Mouse (Mus musculus) spleen, postnatal 10 days (tissue): ENCODE results near the gene Inf2.

Experiments used
- DNase-seq, 2 experiments: peaks; one replicate each; pipeline ENCODE4 v3.0.0; 2021 to 2022; ENCODE audit warnings: low spot score in 2 of 2

Gene Inf2

GRCm38 (mm10) chr12:112595626-112596025 lies 7.0 kb downstream of the Inf2 start:
- DNase-seq: no peak

GRCm38 (mm10) chr12:112596454-112596853 lies 7.9 kb downstream of the Inf2 start:
- DNase-seq: no peak

GRCm38 (mm10) chr12:112596891-112597500 lies 8.4 kb downstream of the Inf2 start:
- DNase-seq: no peak

- DNase-seq: no peak
These were observed 9.0 kb downstream of the Inf2 start for GRCm38 (mm10) chr12:112597618-112598017.

GRCm38 (mm10) chr12:112599198-112599597 lies 10.6 kb downstream of the Inf2 start:
- no peak for DNase-seq

- no peak for DNase-seq
These were observed 11.5 kb downstream of the Inf2 start for GRCm38 (mm10) chr12:112599942-112600611.

- DNase-seq: no peak
These were observed 15.4 kb downstream of the Inf2 start for GRCm38 (mm10) chr12:112604022-112604421.

- peak in 1 of 2 experiments; percentile 66 for DNase-seq
These were observed 16.4 kb downstream of the Inf2 start for GRCm38 (mm10) chr12:112604709-112605649.

- DNase-seq: peak; percentile 62 to 80
These were observed 17.2 kb downstream of the Inf2 start for GRCm38 (mm10) chr12:112605766-112606165.

GRCm38 (mm10) chr12:112606998-112607397 lies 18.4 kb downstream of the Inf2 start:
- no peak for DNase-seq

- no peak for DNase-seq
These were observed 20.4 kb downstream of the Inf2 start for GRCm38 (mm10) chr12:112609031-112609430.

- DNase-seq: peak in 1 of 2 experiments; percentile 36
These were observed 28.1 kb downstream of the Inf2 start for GRCm38 (mm10) chr12:112616668-112617067.

- DNase-seq: peak in 1 of 2 experiments; percentile 55
These were observed 28.6 kb downstream of the Inf2 start for GRCm38 (mm10) chr12:112617184-112617583.

GRCm38 (mm10) chr12:112617898-112618380 lies 29.4 kb downstream of the Inf2 start:
- peak; percentile 50 to 87 for DNase-seq

GRCm38 (mm10) chr12:112618981-112619685 lies 30.5 kb downstream of the Inf2 start:
- peak; percentile 26 to 49 for DNase-seq

GRCm38 (mm10) chr12:112619686-112620353 lies 31.2 kb downstream of the Inf2 start, which contains the start of gene Adssl1:
Adssl1 (plus strand) TSS chr12:112620045.
- DNase-seq: peak; percentile 50 to 59

GRCm38 (mm10) chr12:112620354-112621061 lies 31.9 kb downstream of the Inf2 start:
- DNase-seq: no peak

GRCm38 (mm10) chr12:112621900-112622299 lies 33.3 kb downstream of the Inf2 start:
- DNase-seq: no peak

- DNase-seq: peak; percentile 51 to 80
These were observed 35.2 kb downstream of the Inf2 start for GRCm38 (mm10) chr12:112623742-112624141.

GRCm38 (mm10) chr12:112625700-112626099 lies 37.1 kb downstream of the Inf2 start:
- DNase-seq: no peak
